Mouse (Mus musculus) heart, postnatal 14 days (tissue): Measurements from ENCODE around the gene Grcc10. TPM values are rescaled to one million over a fixed set of nuclear protein-coding genes. Genes with fewer than 3 reads are reported as not detected.

Source experiments
- DNase-seq, 2 experiments: peaks; one replicate each; pipeline ENCODE4 v3.0.0; 2021 to 2022
- intact Hi-C: fragments of 180-260 bp; cut with DNase I; formaldehyde crosslinking; loops from one replicate; pipeline ENCODE4 v1.15.1; 2025
- total RNA-seq, 2 experiments: library from RNA; stranded (reverse); gene quantifications; 2 replicates each; pipeline ENCODE4 v1.2.3; 2021

Gene Grcc10
- total RNA-seq, 2 experiments from 2014 or later, result 323 to 327 TPM

DNA sequence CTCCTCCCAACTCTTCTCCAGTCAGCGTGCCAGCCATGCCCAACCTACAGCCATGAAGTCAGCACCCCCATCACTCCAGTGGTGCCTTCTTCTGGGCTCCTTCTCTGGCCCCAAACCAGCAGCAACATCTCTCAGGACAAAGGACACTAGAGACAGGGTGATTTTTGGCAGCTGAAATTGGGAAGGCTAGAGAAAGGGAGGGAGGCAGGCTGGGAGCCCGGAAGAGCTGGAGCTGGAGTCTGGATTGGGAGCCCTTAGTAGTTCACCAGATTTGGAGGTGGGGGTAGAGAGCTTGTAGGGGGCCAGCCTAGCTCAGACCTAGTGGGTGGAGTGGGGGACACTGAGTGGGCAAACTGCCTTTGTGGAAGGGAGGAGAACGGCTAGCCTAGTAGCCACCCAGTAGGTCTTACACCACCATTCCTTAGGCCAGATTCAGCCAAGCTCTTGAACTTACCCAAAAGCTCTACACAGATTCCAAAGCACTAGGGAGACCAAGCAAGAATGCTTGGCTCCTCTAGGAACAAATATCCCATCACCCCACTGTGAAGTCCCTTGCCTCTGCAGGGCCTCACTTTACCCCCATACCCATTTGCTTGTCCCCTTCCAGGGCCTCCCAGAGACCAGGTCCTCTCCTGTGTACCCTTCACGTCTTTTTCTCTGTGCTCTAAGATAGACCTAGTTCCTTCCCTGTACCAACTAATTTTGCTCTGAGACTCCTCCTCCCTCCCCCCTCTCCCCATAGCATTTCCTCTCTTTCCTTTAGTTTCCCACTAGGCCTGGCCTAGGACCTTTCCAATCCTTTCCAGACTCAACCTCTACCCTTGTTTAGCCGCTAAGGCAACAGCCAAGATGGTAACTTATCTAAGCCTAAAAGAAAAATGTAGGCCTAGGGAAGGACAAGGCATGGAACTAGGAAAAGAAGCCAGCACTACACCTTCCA is 17.0 kb upstream of the Grcc10 start:
- intact Hi-C loops, result loop anchor here (2.0 to 5.0 kb wide), 6 partner anchors 17 to 246 kb away; partner anchors contain the start of genes C1ra, C1rb, Grcc10 and Lpcat3
- peak; percentile 64 to 69 for DNase-seq

DNA sequence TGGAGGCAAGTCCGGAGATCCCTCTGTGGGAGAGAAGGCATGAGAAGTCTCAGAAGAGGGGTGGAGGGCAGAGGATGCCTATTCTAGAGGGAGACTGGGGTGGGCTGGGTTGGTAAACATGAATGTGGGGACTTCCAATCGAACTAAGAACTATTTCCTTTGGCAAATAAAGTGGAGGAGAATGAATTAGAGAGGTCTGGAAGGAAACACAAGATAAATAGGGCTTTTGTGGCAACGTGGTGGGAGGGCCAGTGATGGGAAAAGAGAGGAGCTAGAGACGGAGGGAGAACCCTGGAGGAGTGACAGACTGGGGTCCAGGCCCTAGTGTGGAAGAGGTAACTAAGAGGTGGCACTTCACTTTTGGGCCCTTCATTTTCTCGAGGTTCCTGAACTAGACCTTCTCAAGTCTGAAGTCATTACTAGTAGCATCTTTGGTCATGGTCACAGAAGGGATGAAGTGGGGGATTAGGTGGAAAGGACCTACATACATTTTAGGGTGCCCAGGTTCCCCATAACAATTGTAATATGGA is 16.2 kb upstream of the Grcc10 start:
- DNase-seq, result no peak
- intact Hi-C loops, result loop anchor here (2.0 to 5.0 kb wide), 4 partner anchors 17 to 245 kb away; partner anchors contain the start of genes C1ra, C1rb, Grcc10 and Spsb2

DNA sequence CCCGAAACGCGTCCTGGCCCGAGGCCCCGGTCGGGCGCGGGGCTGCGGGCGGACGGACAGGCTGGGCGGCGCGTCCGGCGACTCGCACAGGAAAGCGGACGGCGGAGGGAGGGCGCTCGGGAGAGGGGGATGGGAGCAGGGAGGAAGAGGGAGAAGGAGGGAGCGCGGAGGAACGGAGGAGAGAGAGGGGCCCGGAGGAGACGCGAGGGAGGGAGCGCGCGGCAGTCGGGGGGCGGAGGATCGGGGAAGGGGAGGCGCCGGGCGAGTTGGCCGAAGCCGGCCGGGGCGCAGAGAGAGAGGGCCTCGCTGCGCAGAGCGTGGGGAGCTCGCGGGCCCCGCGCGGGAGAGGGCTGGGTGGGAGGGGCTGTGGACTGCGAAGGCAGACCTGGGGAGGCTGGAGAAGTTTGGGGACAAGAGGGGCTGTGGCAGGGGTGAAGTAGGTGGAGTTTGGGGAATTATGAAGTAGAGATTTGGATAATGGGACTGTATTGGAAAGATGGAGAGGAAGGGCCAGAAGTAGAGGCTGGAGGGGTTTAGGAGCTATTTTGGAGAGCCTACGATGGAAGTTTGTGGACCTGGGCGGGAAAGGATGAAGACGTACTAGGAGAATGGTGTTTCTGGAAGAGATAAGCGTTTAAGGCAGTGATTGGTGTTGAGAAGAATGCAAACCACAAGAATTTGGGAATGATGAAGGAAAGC is 15.6 kb upstream of the Grcc10 start:
- peak; percentile 84 to 87 for DNase-seq
- intact Hi-C loops, result loop anchor here (2.0 to 5.0 kb wide), 4 partner anchors 16 to 244 kb away; partner anchors contain the start of genes C1ra, C1rb, Grcc10 and Spsb2

DNA sequence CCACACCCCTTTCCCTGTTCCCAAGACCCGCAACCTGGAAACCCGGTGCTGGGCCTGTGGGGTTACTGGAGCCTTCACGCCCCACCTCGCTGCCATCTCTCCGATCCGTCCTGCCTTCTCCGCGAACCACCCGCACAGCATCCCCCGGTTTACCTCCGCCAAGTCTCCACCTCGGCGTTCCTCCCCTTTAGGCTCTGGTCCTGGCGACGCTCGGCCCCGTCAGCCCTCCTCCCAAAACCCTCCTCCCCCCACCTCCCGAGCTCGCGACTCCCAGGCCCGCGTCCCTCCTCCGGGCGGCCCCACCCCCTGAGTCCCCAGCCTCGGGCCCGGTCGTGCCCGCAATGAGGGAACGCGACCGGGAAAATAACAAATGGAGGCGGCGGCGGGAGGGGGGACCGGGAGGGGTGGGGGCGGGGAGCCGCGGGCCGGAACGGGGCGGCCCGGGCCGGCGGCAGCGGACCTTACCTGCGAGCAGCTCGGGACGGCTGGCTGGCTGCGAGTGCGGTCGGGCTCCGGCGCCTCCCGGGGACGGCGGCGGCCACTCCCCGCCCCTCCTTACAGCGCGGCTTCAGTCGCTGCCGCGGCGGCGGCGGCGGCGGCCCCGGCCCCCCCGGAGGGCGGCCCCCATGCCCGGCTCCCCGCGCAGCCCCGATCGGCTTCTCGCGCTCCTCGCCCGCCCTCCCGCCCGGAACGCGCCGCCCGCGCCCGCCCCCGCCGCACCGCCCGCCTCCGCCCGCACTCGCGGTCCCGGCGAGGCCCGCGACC is 14.8 kb upstream of the Grcc10 start, which contains the start of the genes Gm45234 and Atn1:
Gene Gm45234 (minus strand): TSS at position 191 of the 765 bp plus-strand sequence.
Gene Atn1 (minus strand): TSS at position 694 of the 765 bp plus-strand sequence.
- intact Hi-C loops, result loop anchor here (2.0 to 5.0 kb wide), 4 partner anchors 15 to 244 kb away; partner anchors contain the start of genes C1ra, C1rb, Grcc10 and Spsb2
- peak; percentile 80 for DNase-seq

DNA sequence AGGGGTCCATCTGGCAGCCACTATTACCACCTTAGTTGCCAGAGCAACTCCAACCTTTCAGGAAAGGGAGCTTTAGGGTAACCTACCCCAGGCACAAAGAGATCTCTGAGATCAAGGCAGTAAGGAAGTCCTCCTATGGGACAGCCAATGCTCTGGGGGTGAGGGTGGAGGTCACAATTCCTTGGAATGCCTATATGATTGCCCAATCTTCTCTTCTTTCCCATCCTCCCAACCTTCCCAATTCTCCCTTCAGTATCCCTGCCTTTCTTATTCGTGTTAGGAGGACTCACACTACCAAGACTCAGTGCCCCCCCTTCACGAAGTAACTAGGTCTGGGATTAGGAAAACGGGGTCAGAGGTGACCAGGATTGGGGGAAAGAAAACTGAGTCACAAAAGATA is 14.1 kb upstream of the Grcc10 start:
- intact Hi-C loops, result loop anchor here (5.0 kb wide), 3 partner anchors 52 to 243 kb away; partner anchors contain the start of genes C1ra, C1rb and Spsb2
- no peak for DNase-seq

DNA sequence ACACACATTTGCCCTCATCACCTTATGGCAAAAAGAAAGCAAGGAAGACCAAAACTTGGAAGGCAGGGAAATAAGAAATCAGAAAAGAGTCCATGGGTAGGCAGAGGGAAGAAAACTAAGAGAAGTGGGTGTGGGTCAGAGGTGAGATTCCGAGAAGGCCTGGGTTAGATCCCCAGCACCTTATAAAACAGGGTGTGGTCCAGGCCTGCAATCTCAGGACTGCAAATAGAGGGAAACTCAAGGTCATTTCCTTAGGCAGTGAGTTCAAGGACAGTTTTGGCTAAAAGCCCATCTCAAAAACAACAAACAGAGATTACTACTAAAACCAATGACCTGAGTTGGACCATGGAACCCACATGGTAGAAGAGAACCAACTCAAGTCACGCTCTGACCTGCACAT is 12.7 kb upstream of the Grcc10 start:
- intact Hi-C loops, result no loop called here

DNA sequence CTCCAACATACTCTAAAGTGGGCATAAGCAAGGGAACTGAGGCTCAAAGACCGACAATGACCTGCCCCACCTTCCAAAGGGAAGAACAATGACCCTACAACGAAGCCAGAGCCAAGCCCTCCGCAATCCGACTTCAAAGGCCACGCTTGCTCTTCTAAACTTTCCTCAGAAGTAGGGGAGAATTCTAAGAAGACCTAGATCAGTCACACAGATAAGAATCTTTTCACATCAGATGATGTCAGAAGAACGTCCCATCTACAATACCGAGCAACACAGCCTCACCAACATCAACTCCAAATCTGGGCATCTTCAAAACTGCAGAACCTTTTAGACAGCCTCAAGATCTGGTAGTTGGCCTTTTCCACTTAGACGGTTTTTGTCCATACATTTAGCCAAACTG is 9.2 kb upstream of the Grcc10 start:
- intact Hi-C loops, result no loop called here

More for the DNA sequence above, 12.7 kb upstream of the Grcc10 start:
- no peak for DNase-seq

DNA sequence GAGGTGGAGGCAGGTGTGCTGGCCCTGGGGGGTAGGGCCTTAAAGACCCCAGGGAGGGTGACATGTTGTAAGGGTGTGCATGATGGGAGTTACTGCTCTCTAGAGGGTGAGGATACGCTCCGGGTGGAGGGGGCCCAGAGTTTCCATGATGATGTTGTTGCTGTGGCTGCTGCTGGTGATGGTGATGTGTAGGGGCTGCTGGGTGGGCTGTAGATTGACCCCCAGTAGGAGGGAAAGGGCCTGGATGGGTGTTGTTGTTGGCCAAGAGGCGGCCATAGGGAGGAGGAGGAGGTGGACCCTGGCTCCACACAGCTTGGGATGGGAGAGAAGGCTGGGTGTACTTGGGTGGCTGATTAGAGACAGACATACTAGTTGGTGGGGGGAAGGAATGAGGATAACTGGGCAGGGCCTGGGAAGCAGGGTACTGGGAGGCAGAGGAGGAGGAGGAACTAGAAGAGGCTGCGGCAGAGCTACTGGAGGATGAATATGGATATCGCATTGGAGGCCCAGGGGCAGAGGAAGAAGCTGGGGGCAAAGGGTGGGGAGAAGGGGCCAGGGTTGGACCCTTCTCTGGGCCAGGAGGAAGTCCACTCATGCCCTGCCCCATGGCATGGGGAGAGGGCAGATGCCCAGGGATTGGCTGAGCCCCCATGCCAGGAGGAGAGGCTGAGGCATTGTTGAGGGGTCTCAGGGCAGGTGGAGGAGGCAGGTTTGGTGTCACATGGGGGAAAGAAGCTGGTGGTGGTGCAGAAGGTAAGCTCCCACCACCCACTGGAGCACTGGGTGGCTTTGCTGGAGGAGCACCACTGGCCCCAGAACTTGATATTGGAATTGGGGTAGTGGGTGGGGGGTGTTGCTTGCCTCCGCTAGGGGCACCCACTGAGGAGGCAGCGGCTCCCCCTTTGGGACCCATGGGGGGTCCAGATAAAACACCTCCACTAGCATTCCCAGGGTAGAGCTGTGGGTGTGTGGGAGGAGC is 5.8 kb upstream of the Grcc10 start:
- no peak for DNase-seq
- intact Hi-C loops, result no loop called here

More for the DNA sequence above, 9.2 kb upstream of the Grcc10 start:
- no peak for DNase-seq

DNA sequence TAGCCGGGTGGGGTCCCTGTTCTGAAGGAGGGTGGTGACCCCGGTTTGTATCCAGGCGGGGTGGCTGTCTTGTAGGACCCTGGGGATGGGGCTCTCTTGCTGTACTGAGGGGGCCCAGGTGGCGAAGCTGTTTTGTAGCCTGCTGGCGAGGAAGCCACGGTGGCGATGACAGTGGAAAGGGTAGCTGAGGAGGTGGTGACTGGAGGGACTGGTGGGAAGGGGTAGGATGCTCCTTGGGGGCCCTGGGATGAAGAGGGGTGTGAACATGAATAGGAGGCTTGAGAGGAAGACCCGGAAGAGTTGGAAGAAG is 5.1 kb upstream of the Grcc10 start:
- no peak for DNase-seq
- intact Hi-C loops, result no loop called here

DNA sequence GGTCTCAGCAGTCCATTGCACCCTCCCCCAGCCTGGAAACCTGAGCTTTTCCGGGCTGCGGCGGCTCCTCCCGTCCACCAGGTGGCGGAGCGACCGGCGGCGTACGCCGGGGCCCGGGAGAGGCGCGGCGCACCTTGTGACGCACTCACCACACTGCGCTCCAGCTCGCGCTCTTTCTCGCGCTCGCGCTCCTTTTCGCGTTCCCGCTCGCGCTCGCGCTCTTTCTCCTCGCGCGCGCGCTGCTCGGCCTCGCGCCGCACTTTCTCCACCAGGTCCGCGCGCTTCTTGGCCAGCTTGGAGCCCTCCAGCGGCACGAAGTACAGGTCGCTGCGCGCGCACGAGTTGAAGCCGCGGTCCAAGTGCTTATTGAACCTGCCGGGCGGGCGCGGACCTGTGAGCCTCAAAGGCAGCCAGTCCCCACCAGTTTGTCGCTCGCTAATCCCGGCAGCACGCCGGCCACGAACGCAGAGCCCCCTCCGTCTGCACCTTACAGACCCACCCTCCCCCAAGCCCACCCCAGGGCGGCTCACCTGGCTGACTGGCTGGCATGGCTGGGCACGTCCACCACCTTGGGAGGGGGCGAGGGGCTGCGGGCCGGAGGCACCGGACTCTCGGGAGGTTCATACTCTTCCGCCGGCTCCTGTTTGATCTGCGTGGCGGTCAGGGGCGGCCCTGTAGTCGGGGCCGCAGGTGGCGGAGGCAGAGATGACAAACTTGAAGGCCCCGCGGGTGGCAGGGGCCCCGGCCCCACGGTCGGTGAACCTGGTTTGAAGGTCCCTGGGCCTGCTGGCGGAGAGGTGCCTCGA is 4.5 kb upstream of the Grcc10 start:
- DNase-seq, result peak; percentile 95 to 97
- intact Hi-C loops, result no loop called here

DNA sequence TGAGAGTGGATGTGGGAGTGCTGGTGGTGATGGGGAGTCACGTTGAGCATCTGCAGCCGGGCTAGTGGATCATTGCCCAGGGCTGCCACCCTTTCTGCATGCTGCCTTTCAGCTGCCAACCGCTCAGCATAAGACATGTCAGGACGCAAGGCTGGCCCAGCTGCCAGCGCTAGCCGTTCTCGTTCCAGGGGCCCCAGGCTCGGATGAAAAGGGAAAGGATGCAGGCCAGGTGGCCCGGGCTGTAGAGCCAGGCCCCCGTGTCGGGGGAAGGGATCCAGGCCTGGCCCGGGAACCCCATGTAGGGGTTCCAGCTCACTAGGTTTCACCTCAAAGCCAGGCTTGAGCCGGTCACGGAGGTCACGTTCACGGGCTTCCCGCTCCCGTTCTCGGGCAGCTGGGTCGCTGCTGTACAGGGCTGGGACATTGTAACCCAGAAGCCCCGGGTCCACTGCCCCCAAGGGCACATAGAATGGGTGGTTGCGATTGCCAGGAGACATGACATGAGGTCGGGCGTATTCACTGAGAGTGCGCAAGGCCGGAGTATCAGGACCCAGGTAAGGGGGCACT is 3.7 kb upstream of the Grcc10 start:
- no peak for DNase-seq
- intact Hi-C loops, result loop anchor here (5.0 kb wide), 1 partner anchor 43 kb away; no protein-coding TSS in a partner anchor

DNA sequence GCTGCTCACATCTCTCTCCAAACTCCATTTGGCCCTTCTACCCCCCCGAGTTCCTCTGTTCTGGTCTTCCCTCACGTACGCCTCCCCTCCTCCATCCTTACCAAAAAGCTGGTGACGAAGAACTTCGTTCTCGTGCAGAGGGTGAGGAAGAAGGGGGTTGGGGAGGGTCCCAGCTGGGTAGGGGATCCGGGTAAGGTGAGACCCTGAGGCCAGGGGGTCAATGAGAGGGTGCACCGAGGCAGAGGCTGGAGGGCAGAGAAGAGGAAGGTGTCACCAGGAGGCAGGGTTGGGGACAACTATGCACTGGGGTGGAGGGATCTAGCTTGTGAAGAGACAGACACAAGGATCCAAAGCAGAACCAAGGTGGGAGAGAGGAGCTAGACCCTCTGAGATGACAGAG is 2.5 kb upstream of the Grcc10 start:
- no peak for DNase-seq
- intact Hi-C loops, result loop anchor here (5.0 kb wide), 1 partner anchor 41 kb away; no protein-coding TSS in a partner anchor

DNA sequence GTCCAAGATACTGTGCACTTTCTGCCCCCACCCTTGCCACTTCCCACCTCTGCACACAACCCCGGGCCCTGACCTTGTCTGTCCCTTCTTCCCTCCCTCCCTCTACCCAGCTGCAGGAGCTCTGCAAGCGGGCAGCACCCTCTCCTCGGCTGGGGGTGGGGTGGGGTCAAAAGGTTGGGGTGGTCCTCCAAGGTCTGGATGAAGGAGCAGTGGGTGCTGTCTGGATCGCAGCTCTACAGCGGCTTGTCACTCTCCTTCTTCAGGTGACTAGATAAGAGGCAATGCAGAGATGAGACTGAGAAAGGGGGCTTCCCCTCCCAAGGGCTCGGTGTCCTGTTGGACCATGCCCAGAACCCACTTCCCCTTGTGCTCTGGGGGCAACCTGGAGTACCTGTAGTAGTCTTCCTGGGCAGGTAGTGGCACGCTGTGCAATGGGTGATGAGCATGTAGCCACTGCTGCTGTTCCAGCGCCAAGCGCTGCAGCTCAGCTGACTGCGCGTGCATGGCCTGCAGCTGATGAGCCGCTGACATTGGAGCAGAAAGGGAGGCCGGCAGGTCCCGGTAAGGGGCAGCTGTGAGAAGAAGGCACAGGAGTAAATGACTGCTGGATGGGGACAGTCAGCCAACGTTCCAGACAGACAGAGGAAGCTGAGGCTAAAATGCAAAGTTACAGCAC is 1.8 kb upstream of the Grcc10 start:
- intact Hi-C loops, result loop anchor here (5.0 kb wide), 1 partner anchor 41 kb away; no protein-coding TSS in a partner anchor
- no peak for DNase-seq

DNA sequence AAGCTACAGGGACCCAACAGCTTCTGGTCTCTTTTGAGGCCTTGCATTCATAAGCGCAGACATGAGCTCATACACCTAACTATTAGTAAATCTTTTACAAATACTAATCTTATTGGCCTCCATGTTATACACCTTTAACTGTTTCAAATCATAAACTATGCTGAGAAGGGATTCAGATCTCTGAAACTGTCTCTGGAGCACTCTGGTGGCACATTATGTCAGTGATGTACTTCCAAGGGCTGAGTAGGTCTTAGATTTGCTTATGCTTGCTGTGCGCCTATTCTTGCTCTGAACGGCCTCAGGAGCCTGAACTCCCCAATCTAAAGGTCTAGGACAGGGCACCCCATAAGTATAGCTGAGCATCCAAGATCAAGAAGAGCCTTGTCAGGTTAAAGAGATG is 668 bp upstream of the Grcc10 start:
- intact Hi-C loops, result loop anchor here (2.0 to 5.0 kb wide), 2 partner anchors 15 to 40 kb away; partner anchors contain the start of genes Atn1 and Gm45234
- DNase-seq, result no peak

DNA sequence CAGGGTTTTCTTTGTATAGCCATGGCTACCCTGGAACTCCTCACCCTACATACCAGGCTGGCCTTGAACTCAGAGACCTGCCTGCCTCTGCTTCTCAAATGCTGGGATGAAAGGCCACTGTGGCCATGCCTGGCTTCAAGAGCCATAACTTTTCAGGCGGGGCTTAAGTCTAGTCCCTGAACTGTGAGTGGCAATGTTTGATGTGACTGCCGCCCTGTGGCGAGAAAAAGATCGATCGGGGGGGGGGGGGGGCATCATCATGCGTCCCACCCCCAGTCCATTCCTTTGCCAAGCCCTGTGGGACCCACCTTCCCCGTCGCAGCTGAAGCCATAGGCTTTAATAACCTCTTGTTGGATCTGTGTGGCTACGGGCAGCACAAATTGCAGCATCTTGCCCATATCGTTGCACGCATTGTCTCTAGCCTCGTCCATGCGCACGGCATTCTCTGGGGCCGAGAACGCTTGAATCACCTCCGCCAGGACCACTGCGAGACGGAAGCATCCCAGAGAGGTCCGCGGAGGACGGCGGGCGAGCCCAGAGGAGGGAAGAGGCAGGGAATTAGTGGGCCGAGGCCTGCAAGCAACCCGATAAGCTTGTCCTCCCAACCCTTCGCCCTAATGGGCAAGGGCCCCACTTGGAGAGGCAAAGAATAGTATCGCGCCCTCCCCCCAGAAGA is 825 bp downstream of the Grcc10 start:
- DNase-seq, result no peak
- intact Hi-C loops, result loop anchor here (1.0 to 5.0 kb wide), 3 partner anchors 16 to 38 kb away; partner anchors contain the start of genes Atn1, Emg1, Gm45234 and Phb2

DNA sequence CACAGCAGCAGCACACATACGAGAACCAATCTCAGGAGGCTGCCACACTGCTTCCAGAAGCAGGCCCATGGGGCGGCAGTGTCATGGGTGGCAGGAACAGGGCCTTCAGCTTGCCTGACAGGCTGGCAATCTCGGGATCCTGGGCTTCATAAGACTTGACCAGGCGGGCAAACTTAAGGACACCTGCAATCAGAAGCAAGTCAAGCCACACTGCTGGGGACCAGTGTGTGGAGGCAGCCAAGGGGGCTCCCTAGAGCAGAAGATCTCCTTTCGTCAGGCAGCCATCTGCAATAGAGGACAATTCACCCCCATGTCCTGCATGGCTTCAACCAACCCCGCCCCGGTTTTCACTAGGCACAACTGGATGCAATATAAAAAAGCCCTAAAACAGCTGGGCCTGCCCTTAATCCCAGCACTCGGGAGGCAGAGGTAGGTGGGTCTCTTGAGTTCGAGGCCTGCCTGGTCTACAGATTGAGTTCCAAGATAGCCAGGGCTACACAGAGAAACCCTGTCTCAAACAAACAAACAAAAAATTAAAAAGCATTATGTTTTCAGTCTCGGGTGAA is 1.9 kb downstream of the Grcc10 start:
- intact Hi-C loops, result loop anchor here (2.0 to 5.0 kb wide), 2 partner anchors 19 to 167 kb away; partner anchors contain the start of gene C1rb
- DNase-seq, result no peak
